Mouse (Mus musculus) heart, adult 2 months (tissue): ENCODE data around the gene Slc7a15.

ENCODE experiments used
- CTCF ChIP-seq: fragments of 200-600 bp; IDR thresholded peaks from 2 replicates; pipeline ENCODE4 v1.8.1; 2022; ENCODE audit warnings: antibody characterized with exemption, mild to moderate bottlenecking, moderate library complexity
- POLR2A ChIP-seq: fragments of 200-500 bp; IDR thresholded peaks from 2 replicates; pipeline ENCODE4 v1.6.1; 2011; ENCODE audit warnings: mild to moderate bottlenecking, low read depth, low read length, control low read depth; ENCODE audit not compliant: insufficient read depth

DNA sequence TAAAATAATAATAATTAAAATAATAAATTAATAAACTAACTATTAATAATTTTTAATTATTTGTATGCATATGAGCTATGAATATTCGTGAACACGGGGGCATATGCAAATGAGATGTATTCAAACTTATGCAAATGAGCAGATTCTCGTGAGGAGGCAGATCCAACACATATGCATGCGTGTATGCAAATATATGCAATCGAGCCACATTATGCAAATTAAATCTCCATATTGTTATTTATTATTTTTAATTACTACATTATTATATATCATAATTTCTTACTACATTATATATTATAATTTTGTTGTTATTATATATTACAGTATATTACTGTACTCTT lies 21.8 kb upstream of the Slc7a15 start:
- TF ChIP-seq CTCF (no peak), POLR2A (no peak)
